Mouse (Mus musculus) liver, embryonic 11.5 days (tissue): ENCODE measurements around the gene Gpx4. TPM values are rescaled to one million over a fixed set of nuclear protein-coding genes. Genes with fewer than 3 reads are reported as not detected.
A peak's percentile ranks its signal among the peaks of the same experiment; 100 is the strongest.

Source experiments
- ATAC-seq: fragments of 200-750 bp; cut with Nextera tagmentation; replicated peaks from 2 replicates; pipeline ENCODE4 v1.8.0; 2017; ENCODE audit warnings: moderate number of reproducible peaks, mild to moderate bottlenecking, moderate TSS enrichment, moderate library complexity; ENCODE audit not compliant: low FRiP score
- DNase-seq: peaks from one replicate; pipeline ENCODE4 v3.0.0-alpha.2; 2017; ENCODE audit warnings: low spot score
- H3K27ac ChIP-seq: fragments of 300-500 bp; sonication (generic); 2 replicates; pipeline ENCODE4 v1.5.1; 2014; ENCODE audit warnings: mild to moderate bottlenecking, low read depth, low read length, control low read depth
- H3K27me3 ChIP-seq: fragments of 300-500 bp; sonication (generic); replicated peaks from 2 replicates; pipeline ENCODE4 v1.6.1; 2014; ENCODE audit warnings: low read length, mixed read lengths; ENCODE audit not compliant: control insufficient read depth, insufficient read depth
- H3K36me3 ChIP-seq: fragments of 300-500 bp; sonication (generic); 2 replicates; pipeline ENCODE4 v1.6.1; 2014; ENCODE audit warnings: mild to moderate bottlenecking, low read length, moderate library complexity, mixed read lengths; ENCODE audit not compliant: control insufficient read depth, insufficient read depth
- H3K4me1 ChIP-seq: fragments of 300-500 bp; sonication (generic); replicated peaks from 2 replicates; pipeline ENCODE4 v1.6.1; 2014; ENCODE audit warnings: low read length, mixed read lengths; ENCODE audit not compliant: control insufficient read depth, insufficient read depth
- H3K4me2 ChIP-seq: fragments of 300-500 bp; sonication (generic); 2 replicates; pipeline ENCODE4 v1.6.1; 2014; ENCODE audit warnings: mild to moderate bottlenecking, control low read depth, moderate library complexity
- H3K4me3 ChIP-seq: fragments of 300-500 bp; sonication (generic); 2 replicates; pipeline ENCODE4 v1.5.1; 2014; ENCODE audit warnings: low read depth, low read length, control low read depth
- H3K9ac ChIP-seq: fragments of 300-500 bp; sonication (generic); 2 replicates; pipeline ENCODE4 v1.6.1; 2014; ENCODE audit warnings: low read depth, low read length, control low read depth
- H3K9me3 ChIP-seq: fragments of 300-500 bp; sonication (generic); 2 replicates; pipeline ENCODE4 v1.6.1; 2016; ENCODE audit warnings: low read length, inconsistent platforms, mixed read lengths; ENCODE audit not compliant: control insufficient read depth
- WGBS: fragments of 180-500 bp; shearing (Covaris S2); extraction: QIAGEN DNeasy Blood & Tissue Kit; methylation state at CpG from one replicate; pipeline ENCODE4 v1.1.7; 2014; 5-methylcytosine and 5-hydroxymethylcytosine counted together
- polyA plus RNA-seq: library from polyadenylated mRNA; unstranded; fragments of >200 nt; fragmentation: Nextera tagmentation; extraction: Ambion mirVana; gene quantifications from 2 replicates; pipeline ENCODE4 v1.2.1, GENCODE M21; 2014

The Gpx4 gene
- polyA plus RNA-seq, 1 experiment from 2014 or later = 762 TPM

GRCm38 (mm10) chr10:80078366-80078765 lies 31.4 kb downstream of the Gpx4 start:
- no peak overlapping the region for H3K4me3 ChIP-seq
- no peak for DNase-seq
- H3K9ac ChIP-seq = no peak overlapping the region
- no peak overlapping the region for H3K27ac ChIP-seq
- WGBS = 85% methylated on average over 1 of the region's 1 CpGs
- no peak for ATAC-seq
- no peak overlapping the region for H3K4me2 ChIP-seq
- H3K27me3 ChIP-seq = no peaks in the 10 kb centered on the region
- no peaks in the 10 kb centered on the region for H3K9me3 ChIP-seq
- peaks cover 32% of the 10 kb centered on the region for H3K4me1 ChIP-seq
- H3K36me3 ChIP-seq = peaks cover 23% of the 10 kb centered on the region

- Histone ChIP-seq H3K9me3 (no peaks in the 10 kb centered on the region), H3K4me3 (peak overlapping the region; percentile 16; the same call in 1 of the 2 replicates), H3K27me3 (no peaks in the 10 kb centered on the region), H3K4me2 (peak overlapping the region; percentile 54), H3K27ac (peak overlapping the region; percentile 87), H3K4me1 (peaks cover 23% of the 10 kb centered on the region), H3K9ac (peak overlapping the region; percentile 55; the same call in 1 of the 2 replicates), H3K36me3 (peaks cover 30% of the 10 kb centered on the region)
- ATAC-seq = peak; percentile 81
- DNase-seq = no peak
- 68% methylated on average over 16 of the region's 16 CpGs for WGBS
These were observed 33.6 kb downstream of the Gpx4 start for GRCm38 (mm10) chr10:80080396-80081070.

- Histone ChIP-seq H3K4me3 (peak overlapping the region; percentile 16; the same call in 1 of the 2 replicates), H3K36me3 (peaks cover 30% of the 10 kb centered on the region), H3K9ac (peak overlapping the region; percentile 55; the same call in 1 of the 2 replicates), H3K9me3 (no peaks in the 10 kb centered on the region), H3K27ac (peak overlapping the region; percentile 87), H3K27me3 (no peaks in the 10 kb centered on the region), H3K4me2 (peak overlapping the region; percentile 54), H3K4me1 (peaks cover 18% of the 10 kb centered on the region)
- 57% methylated on average over 3 of the region's 3 CpGs for WGBS
- DNase-seq (no peak), ATAC-seq (peak; percentile 88)
These were observed 34.1 kb downstream of the Gpx4 start for GRCm38 (mm10) chr10:80081075-80081474.

GRCm38 (mm10) chr10:80084817-80085487 lies 38.0 kb downstream of the Gpx4 start:
- Histone ChIP-seq H3K4me2 (no peak overlapping the region), H3K4me3 (no peak overlapping the region), H3K27ac (no peak overlapping the region), H3K9me3 (no peaks in the 10 kb centered on the region), H3K36me3 (peaks cover 24% of the 10 kb centered on the region), H3K27me3 (no peaks in the 10 kb centered on the region), H3K9ac (no peak overlapping the region), H3K4me1 (peaks cover 23% of the 10 kb centered on the region)
- WGBS = 83% methylated on average over 9 of the region's 9 CpGs
- DNase-seq (no peak), ATAC-seq (no peak)

- DNase-seq (no peak), ATAC-seq (no peak)
- 37% methylated on average over 3 of the region's 3 CpGs for WGBS
- Histone ChIP-seq H3K4me3 (no peak overlapping the region), H3K36me3 (peaks cover 13% of the 10 kb centered on the region; the same call in 1 of the 2 replicates), H3K9me3 (no peaks in the 10 kb centered on the region), H3K27ac (peak overlapping the region; percentile 32; the same call in 1 of the 2 replicates), H3K4me1 (peaks cover 9% of the 10 kb centered on the region; the same call in 1 of the 2 replicates), H3K9ac (no peak overlapping the region), H3K4me2 (no peak overlapping the region), H3K27me3 (no peaks in the 10 kb centered on the region)
These were observed 39.9 kb downstream of the Gpx4 start for GRCm38 (mm10) chr10:80086847-80087246.

- 72% methylated on average over 8 of the region's 8 CpGs for WGBS
- Histone ChIP-seq H3K36me3 (peaks cover 7% of the 10 kb centered on the region; the same call in 1 of the 2 replicates), H3K9ac (0 out of 2 replicates have a peak overlapping the region, but pooled peaks have one; percentile 25), H3K4me3 (no peak overlapping the region), H3K9me3 (no peaks in the 10 kb centered on the region), H3K27ac (no peak overlapping the region; the same call in 1 of the 2 replicates), H3K27me3 (no peaks in the 10 kb centered on the region), H3K4me2 (no peak overlapping the region), H3K4me1 (peaks cover 9% of the 10 kb centered on the region; the same call in 1 of the 2 replicates)
- DNase-seq (no peak), ATAC-seq (no peak)
These were observed 40.5 kb downstream of the Gpx4 start for GRCm38 (mm10) chr10:80087483-80087882.

- Histone ChIP-seq H3K9me3 (no peaks in the 10 kb centered on the region), H3K4me3 (no peak overlapping the region), H3K27me3 (no peaks in the 10 kb centered on the region), H3K36me3 (peaks cover 4% of the 10 kb centered on the region; the same call in 1 of the 2 replicates), H3K27ac (no peak overlapping the region), H3K4me1 (peaks cover 9% of the 10 kb centered on the region; the same call in 1 of the 2 replicates), H3K4me2 (no peak overlapping the region), H3K9ac (no peak overlapping the region; the same call in 1 of the 2 replicates)
- DNase-seq (no peak), ATAC-seq (0 out of 2 replicates have a peak, but pooled peaks have one; percentile 21)
- WGBS = 39% methylated on average over 4 of the region's 4 CpGs
These were observed 42.2 kb downstream of the Gpx4 start for GRCm38 (mm10) chr10:80089146-80089545.

GRCm38 (mm10) chr10:80091527-80091926 lies 44.6 kb downstream of the Gpx4 start:
- Histone ChIP-seq H3K9me3 (no peaks in the 10 kb centered on the region), H3K27ac (no peak overlapping the region), H3K36me3 (no peaks in the 10 kb centered on the region; the same call in 1 of the 2 replicates), H3K9ac (no peak overlapping the region), H3K4me3 (no peak overlapping the region), H3K27me3 (no peaks in the 10 kb centered on the region), H3K4me1 (peaks cover 19% of the 10 kb centered on the region), H3K4me2 (no peak overlapping the region)
- DNase-seq = no peak
- WGBS = 94% methylated on average over 6 of the region's 6 CpGs
- ATAC-seq = no peak
